In genomic region chr4:139284877-139285276, GRCm38 (mm10) we compare ENCODE assay signal across 29 mouse cellular contexts. TPM values are rescaled to one million over a fixed set of nuclear protein-coding genes. Genes with fewer than 3 reads are reported as not detected.
A peak's percentile ranks its signal among the peaks of the same experiment; 100 is the strongest.
DNase-seq lines count a peak whose midpoint lies in the region; ATAC-seq and TF ChIP-seq lines count a peak whose summit lies in the region.
"Had no signal": no experiment of that assay in that cellular context is flagged by ENCODE, and none has a peak within 500 bp of the region (broad histone marks: within the 10 kb centered on the region; RNA-seq: fewer than 3 reads in every experiment).

No protein-coding gene starts in this region.

- no peak for TF ChIP-seq POLR2A in lung, adult 2 months (IDR thresholded peaks at IDR 0.05; ENCODE audit: borderline replicate concordance, extremely low read depth, low read depth, low read length)

- H3K27me3 ChIP-seq in kidney, embryonic 15.5 days, result no peaks in the 10 kb centered on the region
- H3K27me3 ChIP-seq in embryonic facial prominence, embryonic 10.5 days (replicated peaks; ENCODE audit: low read depth, poor library complexity, severe bottlenecking), result no peaks in the 10 kb centered on the region
- H3K27me3 ChIP-seq in limb, embryonic 11.5 days (ENCODE audit: control insufficient read depth, insufficient read depth, low read length), result no peaks in the 10 kb centered on the region
- no peaks in the 10 kb centered on the region for H3K27me3 ChIP-seq in hindbrain, embryonic 10.5 days (ENCODE audit: insufficient read depth, poor library complexity, severe bottlenecking)
- H3K27me3 ChIP-seq: heart, embryonic 13.5 days; neural tube, embryonic 12.5 days had no signal

- no peak overlapping the region for H3K4me2 ChIP-seq in kidney, embryonic 15.5 days
- H3K4me2 ChIP-seq in limb, embryonic 11.5 days (ENCODE audit: low read depth, severe bottlenecking), result no peak overlapping the region
- H3K4me2 ChIP-seq: heart, embryonic 13.5 days; lung, embryonic 14.5 days; neural tube, embryonic 12.5 days had no signal

- ATAC-seq in kidney, embryonic 15.5 days (replicated peaks; ENCODE audit: low FRiP score), result no peak
- no peak for ATAC-seq in limb, embryonic 11.5 days (ENCODE audit: insufficient number of reproducible peaks, low FRiP score, low TSS enrichment, low read depth)
- ATAC-seq: hindbrain, embryonic 16.5 days; midbrain, embryonic 16.5 days had no signal

- H3K9ac ChIP-seq in kidney, embryonic 15.5 days, result no peak overlapping the region
- H3K9ac ChIP-seq in limb, embryonic 11.5 days (ENCODE audit: low read length), result no peak overlapping the region
- H3K9ac ChIP-seq: liver, embryonic 14.5 days; lung, embryonic 14.5 days; neural tube, embryonic 12.5 days had no signal

- peak overlapping the region; percentile 90 for H3K27ac ChIP-seq in kidney, embryonic 15.5 days
- 0 out of 2 replicates have a peak overlapping the region, but pooled peaks have one; percentile 30 for H3K27ac ChIP-seq in embryonic facial prominence, embryonic 10.5 days (replicated peaks)
- peak overlapping the region; percentile 76 for H3K27ac ChIP-seq in limb, embryonic 11.5 days (replicated peaks; ENCODE audit: low read depth, low read length)
- H3K27ac ChIP-seq in hindbrain, embryonic 10.5 days, result no peak overlapping the region
- H3K27ac ChIP-seq: forebrain, embryonic 10.5 days; liver, embryonic 14.5 days; neural tube, embryonic 12.5 days had no signal

- DNase-seq in cerebellum, adult 11-12 months, result peak; percentile 35
- no peak for DNase-seq in cerebellum, postnatal 36 days
- DNase-seq in kidney, adult 9 months, result no peak
- no peak for DNase-seq in embryonic facial prominence, embryonic 10.5 days (ENCODE audit: low spot score)
- peak; percentile 60 for DNase-seq in limb, embryonic 11.5 days (ENCODE audit: low spot score)
- no peak for DNase-seq in hindbrain, embryonic 10.5 days (ENCODE audit: low spot score)
- no peak for DNase-seq in lung, adult 2 months
- DNase-seq: adrenal gland, postnatal 10 days; cerebellum, adult 9-10 months; gastrocnemius, postnatal 10 days; heart, postnatal 14 days; kidney, adult 18-20 months; kidney, postnatal 25 days; layer of hippocampus, postnatal 36 days; liver; lung, embryonic 14.5 days; lung, postnatal 14 days; right cerebral cortex, adult 18-20 months; spleen, adult 18-20 months; thymus, postnatal 14 days had no signal

- H3K36me3 ChIP-seq in kidney, embryonic 15.5 days, result peaks cover 85% of the 10 kb centered on the region
- H3K36me3 ChIP-seq in embryonic facial prominence, embryonic 10.5 days (replicated peaks), result peaks cover 100% of the 10 kb centered on the region
- peaks cover 19% of the 10 kb centered on the region for H3K36me3 ChIP-seq in limb, embryonic 11.5 days (ENCODE audit: control insufficient read depth, insufficient read depth, low read length)
- H3K36me3 ChIP-seq in hindbrain, embryonic 10.5 days, result peaks cover 99% of the 10 kb centered on the region

- TF ChIP-seq CTCF in lung, adult 2 months (IDR thresholded peaks at IDR 0.05; ENCODE audit: insufficient read depth, low read length), result no peak

- no peaks in the 10 kb centered on the region for H3K9me3 ChIP-seq in kidney, embryonic 15.5 days (replicated peaks)
- no peaks in the 10 kb centered on the region for H3K9me3 ChIP-seq in embryonic facial prominence, embryonic 10.5 days
- no peaks in the 10 kb centered on the region for H3K9me3 ChIP-seq in limb, embryonic 11.5 days (ENCODE audit: control insufficient read depth, low read length)
- H3K9me3 ChIP-seq in hindbrain, embryonic 10.5 days, result no peaks in the 10 kb centered on the region
- H3K9me3 ChIP-seq: forebrain, embryonic 10.5 days; G1E; heart, embryonic 13.5 days; neural tube, embryonic 12.5 days had no signal

- H3K4me1 ChIP-seq in kidney, embryonic 15.5 days, result peaks cover 64% of the 10 kb centered on the region
- peaks cover 28% of the 10 kb centered on the region for H3K4me1 ChIP-seq in embryonic facial prominence, embryonic 10.5 days
- H3K4me1 ChIP-seq in limb, embryonic 11.5 days (ENCODE audit: control insufficient read depth, insufficient read depth, low read length), result peaks cover 25% of the 10 kb centered on the region
- H3K4me1 ChIP-seq in hindbrain, embryonic 10.5 days (replicated peaks), result peaks cover 15% of the 10 kb centered on the region
- H3K4me1 ChIP-seq in lung, adult 2 months (ENCODE audit: control insufficient read depth, insufficient read depth, low read length), result 0 out of 2 replicates have a peak, but pooled peaks cover 2% of the 10 kb centered on the region

- no peak overlapping the region for H3K4me3 ChIP-seq in kidney, embryonic 15.5 days (replicated peaks)
- no peak overlapping the region for H3K4me3 ChIP-seq in embryonic facial prominence, embryonic 10.5 days
- no peak overlapping the region for H3K4me3 ChIP-seq in limb, embryonic 11.5 days (ENCODE audit: low read depth, low read length)
- H3K4me3 ChIP-seq in hindbrain, embryonic 10.5 days, result no peak overlapping the region
- H3K4me3 ChIP-seq in lung, adult 2 months (replicated peaks; ENCODE audit: extremely low read depth, low read depth, low read length), result no peak overlapping the region
- H3K4me3 ChIP-seq: forebrain, embryonic 10.5 days; heart, embryonic 13.5 days; myocyte; neural tube, embryonic 12.5 days had no signal

- 45% methylated on average over 15 of the region's 15 CpGs for WGBS in kidney, embryonic 15.5 days
- WGBS in embryonic facial prominence, embryonic 10.5 days, result 91% methylated on average over 15 of the region's 15 CpGs
- 36% methylated on average over 15 of the region's 15 CpGs for WGBS in limb, embryonic 11.5 days
- 92% methylated on average over 15 of the region's 15 CpGs for WGBS in hindbrain, embryonic 10.5 days
- 88% methylated on average over 15 of the region's 15 CpGs for WGBS in lung, adult 2 months

RNA-seq across cellular contexts. Expression of gene Pqlc2, which starts 25.6 kb away (rescaled TPM):
- polyA plus RNA-seq in kidney, embryonic 15.5 days (2015; fragmentation: Nextera tagmentation; extraction: Ambion mirVana), result 13.9 and 14.2 TPM in 2 replicates
- 17.5 and 17.7 TPM in 2 replicates for polyA plus RNA-seq in embryonic facial prominence, embryonic 10.5 days (2016; fragmentation: Nextera tagmentation; extraction: Ambion mirVana)
- polyA plus RNA-seq in limb, embryonic 11.5 days (2014; fragmentation: Nextera tagmentation; extraction: Ambion mirVana), result 13.0 and 16.1 TPM in 2 replicates
- 15.0 and 16.3 TPM in 2 replicates for polyA plus RNA-seq in hindbrain, embryonic 10.5 days (2016; fragmentation: Nextera tagmentation; extraction: Ambion mirVana)
- polyA plus RNA-seq in lung, adult 2 months (2012; rRNA removed), result 28.1 and 34.0 TPM in 2 replicates

RNA-seq across cellular contexts. Expression of gene Akr7a5, which starts 25.7 kb away (rescaled TPM):
- 154 and 166 TPM in 2 replicates for polyA plus RNA-seq in kidney, embryonic 15.5 days (2015; fragmentation: Nextera tagmentation; extraction: Ambion mirVana)
- polyA plus RNA-seq in embryonic facial prominence, embryonic 10.5 days (2016; fragmentation: Nextera tagmentation; extraction: Ambion mirVana), result 141 and 158 TPM in 2 replicates
- polyA plus RNA-seq in limb, embryonic 11.5 days (2014; fragmentation: Nextera tagmentation; extraction: Ambion mirVana), result 121 and 139 TPM in 2 replicates
- polyA plus RNA-seq in hindbrain, embryonic 10.5 days (2016; fragmentation: Nextera tagmentation; extraction: Ambion mirVana), result 104 and 105 TPM in 2 replicates
- 30.9 and 32.4 TPM in 2 replicates for polyA plus RNA-seq in lung, adult 2 months (2012; rRNA removed)

Comparison
In these comparisons a context has a peak if more than half of its experiments do, and no peak if none do; other contexts are left out.
1. DNase-seq: peak in cerebellum, adult 11-12 months (single experiment) and limb, embryonic 11.5 days (single experiment); none in cerebellum, postnatal 36 days (0 of 2), kidney, adult 9 months (single experiment), embryonic facial prominence, embryonic 10.5 days (single experiment), hindbrain, embryonic 10.5 days (single experiment) and lung, adult 2 months (single experiment).